In genomic region chr1:162665486-162666174, GRCm38 (mm10) we compare ENCODE assay signal across 8 mouse cellular contexts. TPM values are rescaled to one million over a fixed set of nuclear protein-coding genes. Genes with fewer than 3 reads are reported as not detected.
A peak's percentile ranks its signal among the peaks of the same experiment; 100 is the strongest.
DNase-seq lines count a peak whose midpoint lies in the region; ATAC-seq and TF ChIP-seq lines count a peak whose summit lies in the region.

No protein-coding gene starts in this region.

- H3K79me2 ChIP-seq in CH12.LX (replicated peaks; ENCODE audit: control insufficient read depth, extremely low read depth, insufficient read depth, poor library complexity, severe bottlenecking): no peaks in the 10 kb centered on the region

- in situ Hi-C loops in CH12.LX (cut with MboI; ENCODE audit: low pct_ligation_motif_present, low pct_unique_long_range_greater_than_20kb, low sequenced_read_pairs): loop anchor here (10.0 kb wide), 1 partner anchor 301 kb away; no protein-coding TSS in a partner anchor

- dilution Hi-C loops in CH12.LX (cut with MboI; ENCODE audit: extremely low pct_ligation_motif_present, extremely low pct_unique_long_range_greater_than_20kb, low sequenced_read_pairs): no loop called here

- 3% methylated on average over 11 of the region's 11 CpGs for WGBS in embryonic facial prominence, embryonic 15.5 days
- 4% methylated on average over 11 of the region's 11 CpGs for WGBS in limb, embryonic 10.5 days
- WGBS in neural tube, embryonic 13.5 days: 5% methylated on average over 11 of the region's 11 CpGs

- no peak for TF ChIP-seq EP300 in CH12.LX (IDR thresholded peaks at IDR 0.05; ENCODE audit: low read length)

- no peak overlapping the region for H3K27ac ChIP-seq in CH12.LX (ENCODE audit: insufficient read depth, low read depth)
- peak overlapping the region; percentile 39; the same call in 1 of the 2 replicates for H3K27ac ChIP-seq in embryonic facial prominence, embryonic 15.5 days (replicated peaks)
- H3K27ac ChIP-seq in limb, embryonic 10.5 days: peak overlapping the region; percentile 63
- no peak overlapping the region for H3K27ac ChIP-seq in neural tube, embryonic 13.5 days (replicated peaks)

- H3K27me3 ChIP-seq in CH12.LX (replicated peaks): no peaks in the 10 kb centered on the region
- H3K27me3 ChIP-seq in embryonic facial prominence, embryonic 15.5 days: no peaks in the 10 kb centered on the region
- no peaks in the 10 kb centered on the region for H3K27me3 ChIP-seq in limb, embryonic 10.5 days (ENCODE audit: low read depth, poor library complexity, severe bottlenecking)
- H3K27me3 ChIP-seq in neural tube, embryonic 13.5 days: no peaks in the 10 kb centered on the region

- no peak for DNase-seq in frontal cortex, adult 2 months (ENCODE audit: extremely low spot score in 1 of 2, low spot score in 1 of 2)
- no peak for DNase-seq in CH12.LX (ENCODE audit: extremely low read depth)
- DNase-seq in limb, embryonic 10.5 days (ENCODE audit: low spot score): no peak
- no peak for DNase-seq in natural killer cell, adult 2 months (ENCODE audit: low spot score in 2 of 2)
- DNase-seq in testis, postnatal 14 days (ENCODE audit: low spot score): no peak

- H3K9ac ChIP-seq in CH12.LX (ENCODE audit: insufficient read depth, low read depth): no peak overlapping the region
- H3K9ac ChIP-seq in embryonic facial prominence, embryonic 15.5 days: peak overlapping the region; percentile 31
- H3K9ac ChIP-seq in neural tube, embryonic 13.5 days: peak overlapping the region; percentile 58

- H3K9me3 ChIP-seq in CH12.LX (replicated peaks; ENCODE audit: low read length): no peaks in the 10 kb centered on the region
- no peaks in the 10 kb centered on the region for H3K9me3 ChIP-seq in embryonic facial prominence, embryonic 15.5 days (replicated peaks)
- no peaks in the 10 kb centered on the region for H3K9me3 ChIP-seq in limb, embryonic 10.5 days (replicated peaks)
- no peaks in the 10 kb centered on the region for H3K9me3 ChIP-seq in neural tube, embryonic 13.5 days

- H3K4me3 ChIP-seq in CH12.LX (replicated peaks in 1 of 3; ENCODE audit: low read depth in 2 of 3, low read length in 2 of 3, poor library complexity in 1 of 3): peak overlapping the region in 1 of 3 experiments; percentile 45
- peak overlapping the region; percentile 39 for H3K4me3 ChIP-seq in embryonic facial prominence, embryonic 15.5 days (replicated peaks)
- peak overlapping the region; percentile 47 for H3K4me3 ChIP-seq in limb, embryonic 10.5 days
- peak overlapping the region; percentile 31 for H3K4me3 ChIP-seq in neural tube, embryonic 13.5 days

- 0 out of 2 replicates have a peak, but pooled peaks have one; percentile 8 for ATAC-seq in frontal cortex, adult (ENCODE audit: low TSS enrichment)
- ATAC-seq in embryonic facial prominence, embryonic 15.5 days (ENCODE audit: insufficient number of reproducible peaks, low FRiP score, low TSS enrichment, low read depth): peak; percentile 78
- peak; percentile 86 for ATAC-seq in neural tube, embryonic 13.5 days (ENCODE audit: low read depth)

- no peak for TF ChIP-seq CTCF in CH12.LX (conservative IDR thresholded peaks at IDR 0.05 in 1 of 2, IDR thresholded peaks at IDR 0.05 in 1 of 2; ENCODE audit: low read depth in 2 of 2, low read length in 2 of 2)

- H3K4me1 ChIP-seq in CH12.LX (ENCODE audit: control insufficient read depth in 1 of 2, insufficient read depth in 2 of 2): no peaks in the 10 kb centered on the region; a peak in 1 of 4 replicates
- peaks cover 6% of the 10 kb centered on the region; the same call in 1 of the 2 replicates for H3K4me1 ChIP-seq in embryonic facial prominence, embryonic 15.5 days
- H3K4me1 ChIP-seq in limb, embryonic 10.5 days: peaks cover 13% of the 10 kb centered on the region
- peaks cover 7% of the 10 kb centered on the region for H3K4me1 ChIP-seq in neural tube, embryonic 13.5 days (replicated peaks)

- TF ChIP-seq RAD21 in CH12.LX (IDR thresholded peaks at IDR 0.05; ENCODE audit: low read depth, low read length): no peak

- peaks cover 12 to 22% of the 10 kb centered on the region in 2 experiments for H3K36me3 ChIP-seq in CH12.LX (replicated peaks in 1 of 2; ENCODE audit: control insufficient read depth in 1 of 2, insufficient read depth in 1 of 2, low read length in 1 of 2)
- 0 out of 2 replicates have a peak, but pooled peaks cover 4% of the 10 kb centered on the region for H3K36me3 ChIP-seq in embryonic facial prominence, embryonic 15.5 days
- peaks cover 17% of the 10 kb centered on the region for H3K36me3 ChIP-seq in limb, embryonic 10.5 days
- peaks cover 15% of the 10 kb centered on the region for H3K36me3 ChIP-seq in neural tube, embryonic 13.5 days

- no peak for TF ChIP-seq POLR2A in CH12.LX (IDR thresholded peaks at IDR 0.05; ENCODE audit: low read depth, low read length)

- peak overlapping the region; percentile 25 for H3K4me2 ChIP-seq in CH12.LX (ENCODE audit: insufficient read depth, low read depth, poor library complexity, severe bottlenecking)
- H3K4me2 ChIP-seq in embryonic facial prominence, embryonic 15.5 days (replicated peaks): peak overlapping the region; percentile 61
- H3K4me2 ChIP-seq in neural tube, embryonic 13.5 days: peak overlapping the region; percentile 54

TF ChIP-seq in CH12.LX, 34 proteins besides CTCF, POLR2A, EP300 and RAD21:
- TF ChIP-seq CHD2 (IDR thresholded peaks at IDR 0.05; ENCODE audit: low read length) (no peak), ZMIZ1 (IDR thresholded peaks at IDR 0.05; ENCODE audit: low read depth, low read length) (no peak), ZKSCAN1 (IDR thresholded peaks at IDR 0.05; ENCODE audit: borderline replicate concordance, low read depth, low read length) (no peak), E2F4 (IDR thresholded peaks at IDR 0.05; ENCODE audit: insufficient replicate concordance, low read depth, low read length) (no peak), TBP (conservative IDR thresholded peaks at IDR 0.05; ENCODE audit: low read depth, low read length) (no peak), USF2 (conservative IDR thresholded peaks at IDR 0.05; ENCODE audit: low read depth, low read length) (peak; percentile 38), ZC3H11A (IDR thresholded peaks at IDR 0.05; ENCODE audit: low read depth, low read length) (no peak), MAFK (IDR thresholded peaks at IDR 0.05; ENCODE audit: insufficient replicate concordance, low read length) (no peak), KAT2A (IDR thresholded peaks at IDR 0.05; ENCODE audit: insufficient replicate concordance, low read length) (no peak), SMC3 (IDR thresholded peaks at IDR 0.05; ENCODE audit: low read depth, low read length) (no peak), IRF4 (IDR thresholded peaks at IDR 0.05; ENCODE audit: low read depth, low read length) (no peak), MXI1 (IDR thresholded peaks at IDR 0.05; ENCODE audit: low read depth, low read length) (no peak), MYC (IDR thresholded peaks at IDR 0.05; ENCODE audit: low read depth, low read length) (no peak), HCFC1 (IDR thresholded peaks at IDR 0.05; ENCODE audit: low read depth, low read length) (no peak), USF1 (IDR thresholded peaks at IDR 0.05; ENCODE audit: low read depth, low read length) (peak; percentile 48)

RNA-seq across cellular contexts. Expression of gene Myocos, which starts 7.6 kb away (rescaled TPM):
- not detected in 2 replicates for polyA plus RNA-seq in frontal cortex, adult 2 months (2012; rRNA removed)
- total RNA-seq in CH12.LX (2012; rRNA removed): not detected in 2 replicates
- not detected in 2 replicates for total RNA-seq in CH12.LX (2014; rRNA removed)
- polyA plus RNA-seq in CH12.LX (2012; ENCODE audit: insufficient read length, low read depth): not detected in 2 replicates
- polyA plus RNA-seq in embryonic facial prominence, embryonic 15.5 days (2015; fragmentation: Nextera tagmentation; extraction: Ambion mirVana): not detected in 2 replicates
- not detected in 2 replicates for polyA plus RNA-seq in limb, embryonic 10.5 days (2016; fragmentation: Nextera tagmentation; extraction: Ambion mirVana)
- polyA plus RNA-seq in neural tube, embryonic 13.5 days (2015; fragmentation: Nextera tagmentation; extraction: Ambion mirVana): not detected in 2 replicates

RNA-seq across cellular contexts. Expression of gene Myoc, which starts 26.7 kb away (rescaled TPM):
- polyA plus RNA-seq in frontal cortex, adult 2 months (2012; rRNA removed): 9.8 and 11.9 TPM in 2 replicates
- not detected in 2 replicates for total RNA-seq in CH12.LX (2012; rRNA removed)
- not detected in 2 replicates for total RNA-seq in CH12.LX (2014; rRNA removed)
- not detected in 2 replicates for polyA plus RNA-seq in CH12.LX (2012; ENCODE audit: insufficient read length, low read depth)
- 0.23 TPM in 1 of 2 replicates, not detected in the other for polyA plus RNA-seq in embryonic facial prominence, embryonic 15.5 days (2015; fragmentation: Nextera tagmentation; extraction: Ambion mirVana)
- polyA plus RNA-seq in limb, embryonic 10.5 days (2016; fragmentation: Nextera tagmentation; extraction: Ambion mirVana): not detected in 2 replicates
- not detected in 2 replicates for polyA plus RNA-seq in neural tube, embryonic 13.5 days (2015; fragmentation: Nextera tagmentation; extraction: Ambion mirVana)

Comparison
In these comparisons a context has a peak if more than half of its experiments do, and no peak if none do; other contexts are left out.
1. ATAC-seq: peak in every context shown above with its lines; median percentile 86 in neural tube, embryonic 13.5 days; 78 in embryonic facial prominence, embryonic 15.5 days; 8 in frontal cortex, adult.
2. H3K27ac ChIP-seq: peak in embryonic facial prominence, embryonic 15.5 days (single experiment) and limb, embryonic 10.5 days (single experiment); none in CH12.LX (single experiment) and neural tube, embryonic 13.5 days (single experiment).
3. Peak in every context shown above with its lines, with median percentiles within 50 percentile points of each other: H3K4me2 ChIP-seq.